Mouse (Mus musculus) lung, embryonic 15.5 days (tissue): ENCODE data around the gene Hsph1. TPM values are rescaled to one million over a fixed set of nuclear protein-coding genes. Genes with fewer than 3 reads are reported as not detected.

ENCODE experiments used
- ATAC-seq: fragments of 200-750 bp; cut with Nextera tagmentation; 2 replicates; pipeline ENCODE4 v1.8.0; 2017; ENCODE audit warnings: moderate number of reproducible peaks, borderline replicate concordance; ENCODE audit not compliant: low FRiP score, low TSS enrichment; ENCODE audit errors: extremely low read depth
- H3K27ac ChIP-seq: fragments of 300-500 bp; sonication (generic); 2 replicates; pipeline ENCODE4 v1.5.1; 2015; ENCODE audit warnings: moderate library complexity, mild to moderate bottlenecking, inconsistent platforms
- H3K27me3 ChIP-seq: fragments of 300-500 bp; sonication (generic); 2 replicates; pipeline ENCODE4 v1.6.1; 2015; ENCODE audit warnings: inconsistent platforms
- H3K36me3 ChIP-seq: fragments of 300-500 bp; sonication (generic); 2 replicates; pipeline ENCODE4 v1.6.1; 2015; ENCODE audit warnings: inconsistent platforms
- H3K4me1 ChIP-seq: fragments of 300-500 bp; sonication (generic); 2 replicates; pipeline ENCODE4 v1.6.1; 2015; ENCODE audit warnings: inconsistent platforms
- H3K4me2 ChIP-seq: fragments of 300-500 bp; sonication (generic); 2 replicates; pipeline ENCODE4 v1.6.1; 2015; ENCODE audit warnings: inconsistent platforms, mild to moderate bottlenecking, moderate library complexity
- H3K4me3 ChIP-seq: fragments of 300-500 bp; sonication (generic); 2 replicates; pipeline ENCODE4 v1.5.1; 2015; ENCODE audit warnings: mild to moderate bottlenecking, inconsistent platforms
- H3K9ac ChIP-seq: fragments of 300-500 bp; sonication (generic); 2 replicates; pipeline ENCODE4 v1.6.1; 2015; ENCODE audit warnings: inconsistent platforms
- H3K9me3 ChIP-seq: fragments of 300-500 bp; sonication (generic); 2 replicates; pipeline ENCODE4 v1.6.1; 2016; ENCODE audit warnings: inconsistent platforms
- WGBS: fragments of 180-500 bp; shearing (Covaris S2); methylation state at CpG from one replicate; pipeline ENCODE4 v1.1.7; 2015; 5-methylcytosine and 5-hydroxymethylcytosine counted together
- polyA plus RNA-seq: library from polyadenylated mRNA; unstranded; fragments of >200 nt; fragmentation: Nextera tagmentation; extraction: Ambion mirVana; gene quantifications from 2 replicates; pipeline ENCODE4 v1.2.1, GENCODE M21; 2015

The Hsph1 gene
- polyA plus RNA-seq, 1 experiment from 2014 or later: 52.7 TPM

GRCm38 (mm10) chr5:149637306-149637705 lies 1.1 kb upstream of the Hsph1 start:
- peak overlapping the region; percentile 38; the same call in 1 of the 2 replicates for H3K9ac ChIP-seq
- peak overlapping the region; percentile 87 for H3K4me2 ChIP-seq
- no peak for ATAC-seq
- no peaks in the 10 kb centered on the region for H3K9me3 ChIP-seq
- no peaks in the 10 kb centered on the region for H3K27me3 ChIP-seq
- WGBS: 44% methylated on average over 8 of the region's 8 CpGs
- H3K4me1 ChIP-seq: peaks cover 17% of the 10 kb centered on the region
- peaks cover 6% of the 10 kb centered on the region; the same call in 1 of the 2 replicates for H3K36me3 ChIP-seq
- H3K27ac ChIP-seq: 0 out of 2 replicates have a peak overlapping the region, but pooled peaks have one; percentile 71
- peak overlapping the region; percentile 91 for H3K4me3 ChIP-seq

GRCm38 (mm10) chr5:149635556-149635955 lies 620 bp downstream of the Hsph1 start:
- WGBS: under 1% methylated on average over 23 of the region's 24 CpGs
- no peaks in the 10 kb centered on the region for H3K27me3 ChIP-seq
- peak overlapping the region; percentile 79 for H3K27ac ChIP-seq
- H3K4me2 ChIP-seq: peak overlapping the region; percentile 87
- no peak for ATAC-seq
- H3K9me3 ChIP-seq: no peaks in the 10 kb centered on the region
- peaks cover 17% of the 10 kb centered on the region for H3K4me1 ChIP-seq
- peak overlapping the region; percentile 70 for H3K9ac ChIP-seq
- peaks cover 23% of the 10 kb centered on the region for H3K36me3 ChIP-seq
- H3K4me3 ChIP-seq: peak overlapping the region; percentile 91

- Histone ChIP-seq H3K4me3 (peak overlapping the region; percentile 91), H3K27ac (no peak overlapping the region), H3K27me3 (no peaks in the 10 kb centered on the region), H3K4me1 (peaks cover 17% of the 10 kb centered on the region), H3K9ac (peak overlapping the region; percentile 29; the same call in 1 of the 2 replicates), H3K36me3 (peaks cover 34% of the 10 kb centered on the region), H3K9me3 (no peaks in the 10 kb centered on the region), H3K4me2 (peak overlapping the region; percentile 87)
- no peak for ATAC-seq
- 55% methylated on average over 11 of the region's 11 CpGs for WGBS
These were observed 1.7 kb downstream of the Hsph1 start for GRCm38 (mm10) chr5:149634409-149635035.

GRCm38 (mm10) chr5:149625547-149625946 lies 10.6 kb downstream of the Hsph1 start:
- Histone ChIP-seq H3K4me2 (no peak overlapping the region), H3K9me3 (no peaks in the 10 kb centered on the region)

GRCm38 (mm10) chr5:149623815-149624675 lies 12.1 kb downstream of the Hsph1 start:
- 65% methylated on average over 8 of the region's 8 CpGs for WGBS
- no peak for ATAC-seq
- Histone ChIP-seq H3K27me3 (no peaks in the 10 kb centered on the region), H3K9me3 (no peaks in the 10 kb centered on the region), H3K4me3 (no peak overlapping the region), H3K4me2 (no peak overlapping the region), H3K4me1 (peaks cover 20% of the 10 kb centered on the region), H3K36me3 (peaks cover 82% of the 10 kb centered on the region), H3K27ac (no peak overlapping the region), H3K9ac (no peak overlapping the region)

More at GRCm38 (mm10) chr5:149625547-149625946, 10.6 kb downstream of the Hsph1 start:
- Histone ChIP-seq H3K9ac (no peak overlapping the region), H3K4me1 (peaks cover 20% of the 10 kb centered on the region), H3K36me3 (peaks cover 83% of the 10 kb centered on the region), H3K27ac (no peak overlapping the region), H3K27me3 (no peaks in the 10 kb centered on the region), H3K4me3 (no peak overlapping the region)
- WGBS: 93% methylated on average over 3 of the region's 3 CpGs
- no peak for ATAC-seq

GRCm38 (mm10) chr5:149622644-149623043 lies 13.5 kb downstream of the Hsph1 start:
- 37% methylated on average over 6 of the region's 6 CpGs for WGBS
- no peaks in the 10 kb centered on the region for H3K9me3 ChIP-seq
- H3K36me3 ChIP-seq: peaks cover 87% of the 10 kb centered on the region
- H3K27me3 ChIP-seq: no peaks in the 10 kb centered on the region
- no peak overlapping the region for H3K4me3 ChIP-seq
- no peak; the same call in 1 of the 2 replicates for ATAC-seq
- H3K4me2 ChIP-seq: no peak overlapping the region
- peak overlapping the region; percentile 35 for H3K27ac ChIP-seq
- peaks cover 20% of the 10 kb centered on the region for H3K4me1 ChIP-seq
- no peak overlapping the region for H3K9ac ChIP-seq

GRCm38 (mm10) chr5:149622152-149622551 lies 14.0 kb downstream of the Hsph1 start:
- Histone ChIP-seq H3K4me3 (no peak overlapping the region), H3K4me2 (no peak overlapping the region), H3K27ac (peak overlapping the region; percentile 35), H3K4me1 (peaks cover 20% of the 10 kb centered on the region), H3K36me3 (peaks cover 87% of the 10 kb centered on the region), H3K27me3 (no peaks in the 10 kb centered on the region), H3K9ac (no peak overlapping the region), H3K9me3 (no peaks in the 10 kb centered on the region)
- WGBS: 43% methylated on average over 7 of the region's 7 CpGs
- ATAC-seq: no peak

GRCm38 (mm10) chr5:149617776-149618425 lies 18.3 kb downstream of the Hsph1 start:
- Histone ChIP-seq H3K4me2 (no peak overlapping the region), H3K4me3 (no peak overlapping the region), H3K9me3 (no peaks in the 10 kb centered on the region), H3K27me3 (no peaks in the 10 kb centered on the region), H3K27ac (no peak overlapping the region), H3K9ac (no peak overlapping the region), H3K4me1 (peaks cover 14% of the 10 kb centered on the region), H3K36me3 (peaks cover 59% of the 10 kb centered on the region)
- no peak for ATAC-seq
- WGBS: 80% methylated on average over 6 of the region's 6 CpGs

- Histone ChIP-seq H3K36me3 (peaks cover 50% of the 10 kb centered on the region), H3K4me1 (peaks cover 4% of the 10 kb centered on the region; the same call in 1 of the 2 replicates), H3K27me3 (no peaks in the 10 kb centered on the region), H3K9me3 (no peaks in the 10 kb centered on the region), H3K27ac (no peak overlapping the region), H3K4me2 (no peak overlapping the region), H3K4me3 (no peak overlapping the region), H3K9ac (no peak overlapping the region)
- WGBS: 91% methylated on average over 10 of the region's 10 CpGs
- no peak for ATAC-seq
These were observed 19.4 kb downstream of the Hsph1 start for GRCm38 (mm10) chr5:149616817-149617216.

GRCm38 (mm10) chr5:149616138-149616537 lies 20.0 kb downstream of the Hsph1 start:
- no peak for ATAC-seq

GRCm38 (mm10) chr5:149612740-149613139 lies 23.4 kb downstream of the Hsph1 start:
- H3K9me3 ChIP-seq: no peaks in the 10 kb centered on the region
- H3K36me3 ChIP-seq: peaks cover 14% of the 10 kb centered on the region
- 69% methylated on average over 10 of the region's 10 CpGs for WGBS
- no peak overlapping the region for H3K4me2 ChIP-seq
- H3K9ac ChIP-seq: no peak overlapping the region
- ATAC-seq: no peak
- no peak overlapping the region for H3K4me3 ChIP-seq
- no peak overlapping the region for H3K27ac ChIP-seq
- no peaks in the 10 kb centered on the region for H3K4me1 ChIP-seq
- H3K27me3 ChIP-seq: no peaks in the 10 kb centered on the region

More at GRCm38 (mm10) chr5:149616138-149616537, 20.0 kb downstream of the Hsph1 start:
- H3K36me3 ChIP-seq: peaks cover 44% of the 10 kb centered on the region
- H3K9me3 ChIP-seq: no peaks in the 10 kb centered on the region
- no peak overlapping the region for H3K4me3 ChIP-seq
- 70% methylated on average over 1 of the region's 1 CpGs for WGBS
- no peak overlapping the region for H3K27ac ChIP-seq
- no peaks in the 10 kb centered on the region for H3K27me3 ChIP-seq
- H3K4me1 ChIP-seq: no peaks in the 10 kb centered on the region
- H3K4me2 ChIP-seq: no peak overlapping the region
- no peak overlapping the region for H3K9ac ChIP-seq
